Comparison of ENCODE assay signal across 11 mouse cellular contexts in genomic region chr12:70360276-70360675, GRCm38 (mm10). TPM values are rescaled to one million over a fixed set of nuclear protein-coding genes. Genes with fewer than 3 reads are reported as not detected.
A peak's percentile ranks its signal among the peaks of the same experiment; 100 is the strongest.
DNase-seq lines count a peak whose midpoint lies in the region; ATAC-seq and TF ChIP-seq lines count a peak whose summit lies in the region.
"Had no signal": no experiment of that assay in that cellular context is flagged by ENCODE, and none has a peak within 500 bp of the region (broad histone marks: within the 10 kb centered on the region; RNA-seq: fewer than 3 reads in every experiment).

No protein-coding gene starts in this region.

- no peak overlapping the region for H3K4me2 ChIP-seq in embryonic facial prominence, embryonic 11.5 days (ENCODE audit: low read depth, low read length)
- no peak overlapping the region for H3K4me2 ChIP-seq in lung, embryonic 14.5 days
- H3K4me2 ChIP-seq: embryonic facial prominence, embryonic 13.5 days had no signal

- no peak overlapping the region for H3K9ac ChIP-seq in embryonic facial prominence, embryonic 11.5 days (replicated peaks; ENCODE audit: low read length)
- no peak overlapping the region for H3K9ac ChIP-seq in lung, embryonic 14.5 days
- H3K9ac ChIP-seq: embryonic facial prominence, embryonic 13.5 days had no signal

- H3K27me3 ChIP-seq in embryonic facial prominence, embryonic 11.5 days (ENCODE audit: control insufficient read depth, insufficient read depth, low read length): no peaks in the 10 kb centered on the region
- no peaks in the 10 kb centered on the region for H3K27me3 ChIP-seq in embryonic facial prominence, embryonic 10.5 days (replicated peaks; ENCODE audit: low read depth, poor library complexity, severe bottlenecking)
- H3K27me3 ChIP-seq in lung, embryonic 14.5 days (ENCODE audit: insufficient read depth, low read length): no peaks in the 10 kb centered on the region
- H3K27me3 ChIP-seq: embryonic facial prominence, embryonic 13.5 days had no signal

- no peak overlapping the region for H3K4me3 ChIP-seq in embryonic facial prominence, embryonic 11.5 days (ENCODE audit: low read depth, low read length)
- H3K4me3 ChIP-seq in embryonic facial prominence, embryonic 10.5 days: no peak overlapping the region
- H3K4me3 ChIP-seq in lung, embryonic 14.5 days (ENCODE audit: low read depth, low read length): no peak overlapping the region
- H3K4me3 ChIP-seq in gastrocnemius, adult 2 months: no peak overlapping the region
- H3K4me3 ChIP-seq: embryonic facial prominence, embryonic 13.5 days had no signal

- no peak for DNase-seq in embryonic facial prominence, embryonic 11.5 days (ENCODE audit: low spot score)
- DNase-seq in embryonic facial prominence, embryonic 10.5 days (ENCODE audit: low spot score): no peak
- DNase-seq in lung, embryonic 14.5 days: peak; percentile 4
- no peak for DNase-seq in lung, adult 18-20 months
- DNase-seq in lung, postnatal 4 days: peak; percentile 7 to 22
- DNase-seq in spleen, postnatal 36 days (ENCODE audit: low spot score in 2 of 2): no peak
- DNase-seq in gastrocnemius, adult 2 months: no peak
- DNase-seq: gastrocnemius, postnatal 25 days; layer of hippocampus, postnatal 36 days had no signal

- no peak overlapping the region for H3K27ac ChIP-seq in embryonic facial prominence, embryonic 11.5 days (replicated peaks; ENCODE audit: low read depth, low read length)
- no peak overlapping the region for H3K27ac ChIP-seq in embryonic facial prominence, embryonic 10.5 days (replicated peaks)
- no peak overlapping the region for H3K27ac ChIP-seq in lung, embryonic 14.5 days (ENCODE audit: low read depth)
- no peak overlapping the region for H3K27ac ChIP-seq in gastrocnemius, adult 2 months
- H3K27ac ChIP-seq: embryonic facial prominence, embryonic 13.5 days had no signal

- WGBS in embryonic facial prominence, embryonic 11.5 days: 81% methylated on average over 5 of the region's 5 CpGs
- 83% methylated on average over 5 of the region's 5 CpGs for WGBS in embryonic facial prominence, embryonic 10.5 days
- 74% methylated on average over 5 of the region's 5 CpGs for WGBS in lung, embryonic 14.5 days

- H3K4me1 ChIP-seq in embryonic facial prominence, embryonic 11.5 days (ENCODE audit: control insufficient read depth, insufficient read depth, low read length): no peaks in the 10 kb centered on the region
- peaks cover 3% of the 10 kb centered on the region; the same call in 1 of the 2 replicates for H3K4me1 ChIP-seq in embryonic facial prominence, embryonic 10.5 days
- no peaks in the 10 kb centered on the region for H3K4me1 ChIP-seq in lung, embryonic 14.5 days (ENCODE audit: insufficient read depth)
- H3K4me1 ChIP-seq: embryonic facial prominence, embryonic 13.5 days had no signal

- no peaks in the 10 kb centered on the region for H3K9me3 ChIP-seq in embryonic facial prominence, embryonic 11.5 days (replicated peaks; ENCODE audit: control insufficient read depth, low read length)
- H3K9me3 ChIP-seq in embryonic facial prominence, embryonic 10.5 days: no peaks in the 10 kb centered on the region
- H3K9me3 ChIP-seq in lung, embryonic 14.5 days (ENCODE audit: low read depth, low read length): no peaks in the 10 kb centered on the region
- H3K9me3 ChIP-seq: embryonic facial prominence, embryonic 13.5 days had no signal

- 0 out of 2 replicates have a peak, but pooled peaks have one; percentile 14 for ATAC-seq in embryonic facial prominence, embryonic 11.5 days (replicated peaks; ENCODE audit: insufficient number of reproducible peaks, low FRiP score, low TSS enrichment, low read depth)
- no peak for ATAC-seq in lung, embryonic 14.5 days (ENCODE audit: insufficient read depth)
- ATAC-seq in granulocyte monocyte progenitor cell, adult 5-6 weeks (replicated peaks; ENCODE audit: poor library complexity, severe bottlenecking): peak; percentile 76

- H3K36me3 ChIP-seq in embryonic facial prominence, embryonic 11.5 days (replicated peaks; ENCODE audit: control insufficient read depth, insufficient read depth, low read depth, low read length): no peaks in the 10 kb centered on the region
- no peaks in the 10 kb centered on the region for H3K36me3 ChIP-seq in embryonic facial prominence, embryonic 10.5 days (replicated peaks)
- no peaks in the 10 kb centered on the region for H3K36me3 ChIP-seq in lung, embryonic 14.5 days (ENCODE audit: insufficient read depth)
- H3K36me3 ChIP-seq: embryonic facial prominence, embryonic 13.5 days had no signal

- peak; percentile 44 for TF ChIP-seq CTCF in lung, embryonic 14.5 days (IDR thresholded peaks at IDR 0.05; ENCODE audit: low read depth)
- no peak for TF ChIP-seq CTCF in gastrocnemius, adult 2 months (IDR thresholded peaks at IDR 0.05)

- intact Hi-C loops in gastrocnemius, adult 2 months (cut with DNase I): no loop called here

RNA-seq across cellular contexts. Expression of gene Trim9, which starts 12.9 kb away (rescaled TPM):
- 3.4 and 4.0 TPM in 2 replicates for polyA plus RNA-seq in embryonic facial prominence, embryonic 11.5 days (2014; fragmentation: Nextera tagmentation; extraction: Ambion mirVana)
- 3.4 and 6.1 TPM in 2 replicates for polyA plus RNA-seq in embryonic facial prominence, embryonic 10.5 days (2016; fragmentation: Nextera tagmentation; extraction: Ambion mirVana)
- polyA plus RNA-seq in lung, embryonic 14.5 days (2014; fragmentation: Nextera tagmentation; extraction: Ambion mirVana): 0.47 and 0.59 TPM in 2 replicates
- 0.37 and 0.47 TPM in 2 replicates for total RNA-seq in granulocyte monocyte progenitor cell, adult 5-6 weeks (2014; fragmentation: Nextera tagmentation)
- 0.13 TPM in 1 of 2 replicates, not detected in the other for total RNA-seq in granulocyte monocyte progenitor cell, adult 5-6 weeks (2017)
- total RNA-seq in gastrocnemius, adult 2 months (2021): under 1 TPM; 0.05 to 0.20 TPM

Comparison
In these comparisons a context has a peak if more than half of its experiments do, and no peak if none do; other contexts are left out.
1. DNase-seq: peak in lung, embryonic 14.5 days (single experiment) and lung, postnatal 4 days (2 of 2); none in embryonic facial prominence, embryonic 11.5 days (single experiment), embryonic facial prominence, embryonic 10.5 days (single experiment), lung, adult 18-20 months (0 of 2), spleen, postnatal 36 days (0 of 2) and gastrocnemius, adult 2 months (single experiment).